Mouse (Mus musculus): ENCODE data around the gene Pde4b. TPM values are rescaled to one million over a fixed set of nuclear protein-coding genes. Genes with fewer than 3 reads are reported as not detected.

The Pde4b gene
- total RNA-seq, 2 experiments from 2014 or later: 59.9 to 62.5 TPM

DNA sequence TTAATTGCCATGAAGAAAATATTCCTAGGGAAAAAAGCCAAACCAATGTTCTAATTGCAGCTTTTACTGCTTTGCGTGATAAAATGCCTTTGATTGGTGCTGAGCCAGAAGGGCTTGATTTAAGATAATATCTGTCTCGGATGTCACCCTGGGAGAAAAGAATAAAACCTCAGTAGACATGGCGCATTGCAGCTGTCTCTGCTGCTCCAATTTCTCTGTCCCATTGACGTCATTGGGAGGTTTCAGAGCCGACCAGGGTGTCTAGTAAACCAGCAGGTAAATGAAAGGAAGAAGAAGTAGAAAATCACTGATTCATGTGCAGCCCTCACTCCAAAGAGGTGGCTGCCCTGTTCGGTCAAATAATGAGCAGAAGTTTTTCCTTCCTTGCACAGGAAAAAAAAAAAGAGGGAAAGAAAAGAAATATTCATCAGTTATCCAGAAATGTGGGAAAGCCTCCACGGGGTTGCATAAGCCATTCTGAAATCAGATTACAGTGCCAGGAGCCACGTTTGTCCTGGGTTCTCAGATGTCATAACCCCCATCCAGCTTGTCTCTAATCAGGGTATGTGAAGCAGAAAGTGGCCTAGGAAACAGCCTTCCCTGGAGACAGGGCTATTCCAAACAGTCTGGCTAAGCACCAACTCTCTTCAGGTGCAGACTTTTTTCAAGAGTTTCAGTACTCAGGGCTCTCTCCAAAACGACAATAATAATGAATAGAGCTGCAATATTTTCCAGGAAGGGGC, 344.9 kb downstream of the Pde4b start:
- Histone ChIP-seq H3K27ac (peak overlapping the region; percentile 51), H3K4me3 (peak overlapping the region; percentile 55)
- peak; percentile 59 for DNase-seq
- intact Hi-C loops (cut with DNase I): no loop called here
- TF ChIP-seq CTCF (IDR thresholded peaks at IDR 0.05): no peak

DNA sequence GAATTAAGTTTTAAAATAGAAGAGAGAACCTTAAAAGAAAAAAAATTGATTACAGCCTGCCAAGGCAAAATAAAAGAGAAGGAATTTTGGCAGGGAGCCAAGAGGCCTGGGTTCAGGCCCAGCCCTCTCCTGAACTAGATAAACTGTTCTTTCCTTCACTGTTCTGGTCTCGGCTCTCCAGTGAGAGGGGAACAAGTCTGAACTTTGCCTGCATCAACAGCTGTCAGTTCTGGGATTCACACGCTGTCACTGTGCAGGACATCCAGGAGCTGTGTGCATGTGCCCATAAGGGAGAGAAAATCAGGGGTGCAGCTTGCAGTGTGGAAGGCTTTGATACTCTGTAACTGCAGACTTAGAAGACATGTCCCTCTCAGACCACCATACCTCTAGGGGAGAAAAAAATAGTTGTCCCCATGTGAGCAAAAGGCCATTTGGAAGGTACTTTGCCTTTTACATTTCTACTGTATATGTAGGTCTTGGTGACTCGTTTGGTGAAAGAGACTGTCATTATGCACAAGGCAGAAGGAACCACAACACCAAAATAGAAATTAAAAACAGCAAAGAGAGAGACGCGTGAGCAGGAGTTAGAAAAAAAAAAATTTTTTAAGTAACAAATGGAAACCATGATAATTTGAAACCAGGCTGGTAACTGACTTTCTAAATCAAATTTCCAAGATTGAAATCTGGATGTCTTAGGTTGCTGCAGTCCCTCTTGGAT, 352.2 kb downstream of the Pde4b start:
- DNase-seq: no peak
- TF ChIP-seq CTCF (IDR thresholded peaks at IDR 0.05): no peak
- intact Hi-C loops (cut with DNase I): no loop called here

DNA sequence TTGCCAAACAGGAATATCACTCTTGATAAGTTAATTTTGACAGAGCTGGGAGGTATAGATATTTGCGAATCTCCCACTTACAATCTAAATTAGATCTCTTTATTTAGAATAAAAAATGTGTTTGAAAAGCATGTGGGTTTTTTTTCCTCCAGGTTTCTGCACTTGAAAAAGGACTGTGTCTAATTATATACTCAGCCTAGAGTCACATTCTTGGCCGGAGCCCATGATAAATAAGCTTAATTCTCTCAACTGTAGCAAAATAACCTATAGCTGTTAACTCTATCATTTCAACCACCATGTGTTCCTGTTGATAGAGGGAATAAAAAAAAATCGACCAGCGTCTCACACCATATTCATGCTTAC, 352.8 kb downstream of the Pde4b start:
- TF ChIP-seq CTCF (IDR thresholded peaks at IDR 0.05): no peak
- intact Hi-C loops (cut with DNase I): no loop called here
- Histone ChIP-seq H3K27ac (no peak overlapping the region), H3K4me3 (no peak overlapping the region)
- DNase-seq: no peak

More for the DNA sequence above, 352.2 kb downstream of the Pde4b start:
- Histone ChIP-seq H3K4me3 (no peak overlapping the region), H3K27ac (no peak overlapping the region)

DNA sequence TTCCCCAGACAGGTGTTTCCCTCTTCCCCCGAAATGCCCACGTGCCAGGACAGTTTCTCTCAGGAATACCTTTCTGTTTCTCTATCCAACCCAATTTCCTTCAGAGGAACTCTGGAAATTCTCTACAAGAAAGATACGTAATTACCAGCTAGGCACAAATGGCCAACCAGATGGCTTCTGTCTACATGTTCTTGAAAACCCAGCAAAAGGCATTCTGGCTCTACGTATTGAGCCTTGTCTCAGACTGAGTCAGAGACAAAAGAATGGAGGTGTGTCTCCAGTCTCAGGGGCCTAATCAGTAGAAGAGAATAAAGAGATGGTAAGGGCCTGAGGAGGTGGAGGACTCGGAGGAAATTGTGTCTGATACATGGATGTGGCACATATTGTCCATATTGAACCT, 356.2 kb downstream of the Pde4b start:
- no peak for DNase-seq
- no peak overlapping the region for H3K4me3 ChIP-seq
- no peak overlapping the region for H3K27ac ChIP-seq
- TF ChIP-seq CTCF (IDR thresholded peaks at IDR 0.05): no peak
- intact Hi-C loops (cut with DNase I): no loop called here

DNA sequence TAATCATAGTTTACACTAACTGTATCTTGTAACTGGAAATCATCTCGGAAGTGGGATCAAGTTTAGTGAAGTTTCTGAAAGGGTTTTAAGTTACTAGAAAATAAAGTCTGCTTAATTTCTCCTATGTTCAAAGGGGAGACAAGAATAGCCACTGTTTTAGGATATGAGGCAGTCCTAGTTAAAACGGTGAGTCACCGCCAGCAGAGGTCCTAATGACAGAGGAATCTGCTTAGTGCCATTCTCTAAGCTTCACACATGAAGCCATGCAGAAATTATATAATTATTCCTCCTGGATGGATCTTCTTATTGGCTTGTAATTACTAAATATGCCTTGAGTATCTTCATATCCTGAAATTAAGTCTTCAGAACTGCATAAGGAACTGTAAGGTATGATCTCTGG, 357.2 kb downstream of the Pde4b start:
- Histone ChIP-seq H3K4me3 (no peak overlapping the region), H3K27ac (no peak overlapping the region)
- TF ChIP-seq CTCF (IDR thresholded peaks at IDR 0.05): no peak
- no peak for DNase-seq
- intact Hi-C loops (cut with DNase I): no loop called here

DNA sequence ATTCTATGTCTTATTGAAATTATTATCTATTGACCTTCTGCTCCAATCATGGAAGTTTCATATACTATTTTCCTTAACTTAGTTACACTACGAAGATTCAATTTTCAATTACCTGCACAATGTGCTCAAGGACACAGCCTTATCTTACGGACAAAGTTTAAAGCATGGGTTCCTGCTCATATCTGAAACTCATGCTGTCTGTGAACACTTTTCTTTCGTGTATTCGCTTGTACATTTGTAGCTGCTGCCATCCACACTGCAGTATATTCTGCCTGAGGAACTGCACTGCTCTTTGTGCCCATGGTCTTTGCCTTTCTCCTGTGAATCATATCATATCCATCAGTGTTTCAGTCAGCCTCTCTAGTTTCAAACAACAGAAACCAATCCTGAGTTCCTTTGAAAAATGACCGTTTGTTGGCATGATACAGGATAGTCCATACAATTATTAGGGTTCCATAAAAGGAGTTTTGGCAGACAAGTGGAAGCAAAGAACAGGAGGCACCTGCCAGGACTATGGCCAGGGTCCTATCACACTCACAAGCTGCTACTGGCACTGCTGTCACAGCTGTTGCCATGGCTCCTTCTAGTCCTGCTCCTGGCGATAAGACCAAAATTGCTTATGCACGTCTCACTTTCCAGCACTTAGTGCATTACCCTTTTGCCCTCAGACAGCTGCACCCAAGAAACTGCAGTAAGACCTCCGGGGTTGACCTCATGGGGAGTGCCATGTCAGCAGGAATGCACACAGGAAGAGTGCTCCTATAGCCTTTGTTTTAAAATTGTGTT, 359.0 kb downstream of the Pde4b start:
- DNase-seq: no peak
- intact Hi-C loops (cut with DNase I): no loop called here
- no peak overlapping the region for H3K27ac ChIP-seq
- no peak for TF ChIP-seq CTCF (IDR thresholded peaks at IDR 0.05)
- no peak overlapping the region for H3K4me3 ChIP-seq

DNA sequence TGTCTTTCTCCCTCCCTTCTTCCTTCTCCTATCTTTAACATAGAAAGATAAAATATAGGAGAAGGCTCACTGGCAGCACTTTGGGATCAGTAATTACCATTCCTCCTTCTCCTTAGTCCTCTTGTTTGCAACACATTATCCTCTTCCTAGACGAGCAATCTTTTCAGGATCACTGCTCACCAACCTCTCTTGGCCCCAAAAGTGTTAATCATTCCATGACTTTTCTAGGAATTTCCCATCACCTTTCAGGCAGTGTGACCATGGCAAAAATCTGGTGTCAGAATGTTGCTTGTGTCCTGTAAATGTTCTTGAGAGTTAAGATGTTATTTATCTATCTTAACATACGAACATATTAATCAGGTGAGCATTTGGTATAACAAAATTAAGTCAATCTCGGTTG, 369.1 kb downstream of the Pde4b start:
- H3K27ac ChIP-seq: no peak overlapping the region
- TF ChIP-seq CTCF (IDR thresholded peaks at IDR 0.05): no peak
- DNase-seq: no peak
- no peak overlapping the region for H3K4me3 ChIP-seq
- intact Hi-C loops (cut with DNase I): no loop called here

DNA sequence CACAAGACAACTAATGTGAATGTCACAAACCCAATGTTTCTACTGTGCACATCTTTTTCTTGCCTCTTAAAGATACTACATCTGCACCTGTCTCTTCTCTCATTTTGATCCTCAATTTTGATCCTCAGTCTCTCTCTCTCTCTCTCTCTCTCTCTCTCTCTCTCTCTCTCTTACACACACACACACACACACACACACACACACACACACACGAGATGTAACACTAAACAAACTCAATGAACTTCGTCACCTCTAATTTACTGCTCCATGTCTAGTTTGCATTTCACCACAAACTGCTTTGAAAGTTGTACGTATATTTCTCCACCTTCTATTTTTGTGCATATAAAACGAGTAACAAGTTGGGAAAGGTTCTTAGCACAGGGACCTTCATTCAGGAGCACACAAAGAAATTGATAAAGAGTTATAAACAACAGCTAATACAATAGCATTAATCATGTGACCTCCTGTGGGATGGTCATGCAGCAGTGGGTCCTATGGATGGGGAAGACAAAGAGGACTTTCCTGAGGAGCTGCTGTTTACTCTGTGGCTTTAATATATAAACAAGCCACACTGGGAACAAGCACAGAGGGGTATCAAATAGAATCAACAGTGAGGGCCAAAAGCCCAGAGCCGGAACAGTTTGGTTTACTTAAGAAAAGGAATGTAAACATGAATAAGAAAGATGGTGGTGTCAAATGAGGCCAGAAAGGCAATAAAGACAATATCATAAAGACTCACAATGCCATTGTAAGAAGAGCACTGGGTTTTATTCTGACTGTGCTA, 372.1 kb downstream of the Pde4b start:
- no peak overlapping the region for H3K27ac ChIP-seq
- H3K4me3 ChIP-seq: no peak overlapping the region
- intact Hi-C loops (cut with DNase I): no loop called here
- DNase-seq: no peak
- no peak for TF ChIP-seq CTCF (IDR thresholded peaks at IDR 0.05)

DNA sequence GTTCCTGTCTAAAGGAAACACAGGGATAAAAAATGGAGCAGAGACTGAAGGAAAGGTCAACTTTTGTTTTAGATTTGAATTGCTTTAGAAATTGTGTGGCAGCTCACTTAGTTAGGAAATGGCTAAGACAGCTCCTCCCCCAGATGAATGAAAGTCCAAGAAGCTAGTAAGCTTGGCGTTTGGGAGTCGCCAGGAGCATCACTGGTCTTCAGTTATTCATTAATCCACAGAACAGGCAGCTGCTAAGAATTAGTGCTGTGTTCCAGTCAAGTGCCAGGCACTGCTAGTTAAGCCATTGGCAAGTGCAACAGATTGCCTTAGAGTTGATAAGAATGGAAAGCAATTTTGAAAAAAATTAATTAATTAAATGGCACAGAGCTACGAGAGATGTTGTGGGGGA, 390.8 kb downstream of the Pde4b start:
- DNase-seq: no peak
- H3K4me3 ChIP-seq: no peak overlapping the region
- no peak overlapping the region for H3K27ac ChIP-seq
- TF ChIP-seq CTCF (IDR thresholded peaks at IDR 0.05): no peak
- intact Hi-C loops (cut with DNase I): loop anchor here (10.0 kb wide), 1 partner anchor 153 kb away; no protein-coding TSS in a partner anchor

DNA sequence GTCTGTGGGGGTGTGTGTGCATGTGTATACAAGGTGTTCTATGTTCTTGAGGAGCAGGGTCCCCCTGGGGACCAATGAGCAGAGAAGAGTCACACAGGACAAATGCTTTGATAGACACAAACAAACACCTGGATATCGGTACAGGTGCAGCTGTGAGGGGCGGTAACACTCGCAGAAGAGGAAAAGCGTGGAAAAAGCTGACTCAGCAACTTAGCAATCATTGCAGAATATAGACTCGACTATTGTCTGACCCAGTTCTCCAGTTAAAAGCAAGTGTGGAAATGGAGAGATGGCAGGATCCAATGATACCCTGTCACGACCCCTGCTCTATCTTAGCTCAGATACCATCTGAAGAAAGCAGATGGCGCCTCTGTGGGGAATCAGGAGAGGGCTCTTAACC, 391.5 kb downstream of the Pde4b start:
- intact Hi-C loops (cut with DNase I): loop anchor here (10.0 kb wide), 1 partner anchor 154 kb away; no protein-coding TSS in a partner anchor
- no peak for TF ChIP-seq CTCF (IDR thresholded peaks at IDR 0.05)
- DNase-seq: no peak
- Histone ChIP-seq H3K4me3 (no peak overlapping the region), H3K27ac (no peak overlapping the region)

DNA sequence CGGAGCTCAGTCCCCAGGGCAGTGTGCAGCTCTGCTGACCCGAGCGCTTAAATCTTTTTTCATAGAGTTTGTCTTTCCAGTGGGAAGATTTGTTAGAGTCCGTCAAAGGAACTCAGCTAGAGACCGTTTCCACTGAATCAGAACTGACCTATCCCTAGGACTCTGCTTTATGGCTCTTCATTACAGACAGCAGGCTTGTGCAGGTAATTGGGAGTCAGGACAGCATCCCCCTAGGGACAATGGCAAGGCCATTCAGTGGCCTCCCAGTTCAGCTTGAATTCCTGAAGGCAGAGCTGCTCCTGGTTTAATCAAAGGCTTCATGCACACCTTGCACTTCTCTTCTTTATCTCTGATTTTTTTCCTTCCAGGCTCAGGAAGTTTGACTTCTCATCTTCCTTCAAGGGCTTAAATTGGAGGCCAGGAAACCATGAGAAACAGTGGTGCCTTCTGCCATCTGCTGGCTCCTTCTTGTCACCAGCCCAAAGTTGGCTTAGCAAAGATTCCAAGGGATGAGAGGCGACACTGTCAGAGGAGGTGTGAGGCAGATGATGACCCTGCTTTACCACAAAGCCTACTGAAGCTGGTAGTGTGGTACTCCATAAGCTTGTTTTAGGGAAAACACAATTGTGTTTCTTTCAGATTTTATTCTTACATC, 393.6 kb downstream of the Pde4b start:
- intact Hi-C loops (cut with DNase I): no loop called here
- Histone ChIP-seq H3K27ac (no peak overlapping the region), H3K4me3 (no peak overlapping the region)
- TF ChIP-seq CTCF (IDR thresholded peaks at IDR 0.05): peak; percentile 61
- peak; percentile 29 for DNase-seq

Data from gastrocnemius, adult 2 months (tissue).